Mouse (Mus musculus) liver, embryonic 15.5 days (tissue): ENCODE results near the gene Ankrd36. TPM values are rescaled to one million over a fixed set of nuclear protein-coding genes. Genes with fewer than 3 reads are reported as not detected.

Experiments used
- ATAC-seq: fragments of 200-750 bp; cut with Nextera tagmentation; 2 replicates; pipeline ENCODE4 v1.8.0; 2017; ENCODE audit warnings: moderate number of reproducible peaks, mild to moderate bottlenecking, moderate library complexity; ENCODE audit not compliant: insufficient read depth
- H3K27ac ChIP-seq: fragments of 300-500 bp; sonication (generic); replicated peaks from 2 replicates; pipeline ENCODE4 v1.5.1; 2015; ENCODE audit warnings: mild to moderate bottlenecking, inconsistent platforms
- H3K27me3 ChIP-seq: fragments of 300-500 bp; sonication (generic); 2 replicates; pipeline ENCODE4 v1.6.1; 2015; ENCODE audit warnings: mild to moderate bottlenecking, inconsistent platforms
- H3K36me3 ChIP-seq: fragments of 300-500 bp; sonication (generic); replicated peaks from 2 replicates; pipeline ENCODE4 v1.6.1; 2015; ENCODE audit warnings: moderate library complexity, mild to moderate bottlenecking, inconsistent platforms
- H3K4me1 ChIP-seq: fragments of 300-500 bp; sonication (generic); replicated peaks from 2 replicates; pipeline ENCODE4 v1.6.1; 2015; ENCODE audit warnings: inconsistent platforms
- H3K4me2 ChIP-seq: fragments of 300-500 bp; sonication (generic); 2 replicates; pipeline ENCODE4 v1.6.1; 2015; ENCODE audit warnings: moderate library complexity, mild to moderate bottlenecking, inconsistent platforms
- H3K4me3 ChIP-seq: fragments of 300-500 bp; sonication (generic); replicated peaks from 2 replicates; pipeline ENCODE4 v1.5.1; 2015; ENCODE audit warnings: mild to moderate bottlenecking, inconsistent platforms
- H3K9ac ChIP-seq: fragments of 300-500 bp; sonication (generic); 2 replicates; pipeline ENCODE4 v1.6.1; 2015; ENCODE audit warnings: moderate library complexity, mild to moderate bottlenecking, inconsistent platforms
- H3K9me3 ChIP-seq: fragments of 300-500 bp; sonication (generic); replicated peaks from 2 replicates; pipeline ENCODE4 v1.6.1; 2016; ENCODE audit warnings: inconsistent platforms
- WGBS: fragments of 180-500 bp; shearing (Covaris S2); methylation state at CpG from one replicate; pipeline ENCODE4 v1.1.7; 2015; ENCODE audit warnings: mixed read lengths; ENCODE audit not compliant: insufficient replicate concordance; 5-methylcytosine and 5-hydroxymethylcytosine counted together
- polyA plus RNA-seq: library from polyadenylated mRNA; unstranded; fragments of >200 nt; fragmentation: Nextera tagmentation; extraction: Ambion mirVana; gene quantifications from 2 replicates; pipeline ENCODE4 v1.2.1, GENCODE M21; 2015

The Ankrd36 gene
- polyA plus RNA-seq, 1 experiment from 2014 or later: 1.0 TPM

GRCm38 (mm10) chr11:5715179-5715578 is 145.7 kb downstream of the Ankrd36 start:
- H3K4me1 ChIP-seq: no peaks in the 10 kb centered on the region
- ATAC-seq: no peak
- no peak overlapping the region for H3K4me2 ChIP-seq
- WGBS: 80% methylated on average over 9 of the region's 9 CpGs
- peaks cover 53% of the 10 kb centered on the region for H3K36me3 ChIP-seq
- no peaks in the 10 kb centered on the region for H3K27me3 ChIP-seq
- no peak overlapping the region for H3K4me3 ChIP-seq
- H3K9me3 ChIP-seq: no peaks in the 10 kb centered on the region
- H3K9ac ChIP-seq: no peak overlapping the region
- H3K27ac ChIP-seq: no peak overlapping the region

GRCm38 (mm10) chr11:5715630-5716105 is 146.2 kb downstream of the Ankrd36 start, which contains the start of gene Mrps24:
Gene Mrps24 (minus strand): TSS chr11:5715680.
- Histone ChIP-seq H3K36me3 (peaks cover 53% of the 10 kb centered on the region), H3K9ac (no peak within 1 kb of the TSS), H3K27ac (no peak within 1 kb of the TSS), H3K4me3 (no peak within 1 kb of the TSS), H3K27me3 (no peaks in the 10 kb centered on the region), H3K4me1 (no peaks in the 10 kb centered on the region), H3K9me3 (no peaks in the 10 kb centered on the region), H3K4me2 (no peak within 1 kb of the TSS)
- 85% methylated on average over 14 of the region's 14 CpGs for WGBS
- no peak for ATAC-seq

GRCm38 (mm10) chr11:5716246-5716645 is 146.8 kb downstream of the Ankrd36 start:
- ATAC-seq: no peak
- H3K4me1 ChIP-seq: no peaks in the 10 kb centered on the region
- H3K9ac ChIP-seq: no peak overlapping the region
- no peak overlapping the region for H3K4me2 ChIP-seq
- no peak overlapping the region for H3K27ac ChIP-seq
- no peaks in the 10 kb centered on the region for H3K9me3 ChIP-seq
- peaks cover 57% of the 10 kb centered on the region for H3K36me3 ChIP-seq
- no peaks in the 10 kb centered on the region for H3K27me3 ChIP-seq
- WGBS: 86% methylated on average over 11 of the region's 11 CpGs
- H3K4me3 ChIP-seq: no peak overlapping the region

- 86% methylated on average over 34 of the region's 34 CpGs for WGBS
- ATAC-seq: no peak
- peaks cover 66% of the 10 kb centered on the region for H3K36me3 ChIP-seq
These were observed 147.6 kb downstream of the Ankrd36 start for GRCm38 (mm10) chr11:5716938-5717705.

GRCm38 (mm10) chr11:5718611-5719354 is 149.3 kb downstream of the Ankrd36 start:
- ATAC-seq: no peak
- WGBS: 84% methylated on average over 12 of the region's 12 CpGs
- no peak overlapping the region for H3K27ac ChIP-seq
- H3K36me3 ChIP-seq: peaks cover 75% of the 10 kb centered on the region
- H3K4me3 ChIP-seq: no peak overlapping the region
- no peaks in the 10 kb centered on the region for H3K27me3 ChIP-seq
- H3K9me3 ChIP-seq: no peaks in the 10 kb centered on the region
- H3K4me1 ChIP-seq: no peaks in the 10 kb centered on the region
- H3K9ac ChIP-seq: no peak overlapping the region
- H3K4me2 ChIP-seq: no peak overlapping the region

More at GRCm38 (mm10) chr11:5716938-5717705, 147.6 kb downstream of the Ankrd36 start:
- H3K4me3 ChIP-seq: no peak overlapping the region
- no peak overlapping the region for H3K9ac ChIP-seq
- no peak overlapping the region for H3K4me2 ChIP-seq
- H3K4me1 ChIP-seq: no peaks in the 10 kb centered on the region
- no peaks in the 10 kb centered on the region for H3K27me3 ChIP-seq
- H3K9me3 ChIP-seq: no peaks in the 10 kb centered on the region
- no peak overlapping the region for H3K27ac ChIP-seq

- Histone ChIP-seq H3K27ac (no peak overlapping the region), H3K9me3 (no peaks in the 10 kb centered on the region), H3K9ac (no peak overlapping the region), H3K36me3 (peaks cover 5% of the 10 kb centered on the region), H3K27me3 (no peaks in the 10 kb centered on the region), H3K4me1 (peaks cover 15% of the 10 kb centered on the region), H3K4me2 (no peak overlapping the region), H3K4me3 (no peak overlapping the region)
- ATAC-seq: no peak
- 65% methylated on average over 9 of the region's 9 CpGs for WGBS
These were observed 160.1 kb downstream of the Ankrd36 start for GRCm38 (mm10) chr11:5729582-5729981.

- Histone ChIP-seq H3K4me1 (peaks cover 24% of the 10 kb centered on the region), H3K9ac (no peak overlapping the region), H3K36me3 (no peaks in the 10 kb centered on the region; the same call in 1 of the 2 replicates), H3K27ac (no peak overlapping the region), H3K4me3 (no peak overlapping the region), H3K27me3 (no peaks in the 10 kb centered on the region), H3K9me3 (no peaks in the 10 kb centered on the region), H3K4me2 (no peak overlapping the region)
- no peak for ATAC-seq
- 72% methylated on average over 5 of the region's 5 CpGs for WGBS
These were observed 162.9 kb downstream of the Ankrd36 start for GRCm38 (mm10) chr11:5732401-5732800.

- peaks cover 29% of the 10 kb centered on the region for H3K4me1 ChIP-seq
- H3K9me3 ChIP-seq: no peaks in the 10 kb centered on the region
- no peak overlapping the region for H3K4me3 ChIP-seq
- H3K9ac ChIP-seq: no peak overlapping the region
- H3K27ac ChIP-seq: no peak overlapping the region
- H3K4me2 ChIP-seq: no peak overlapping the region
- WGBS: 77% methylated on average over 4 of the region's 4 CpGs
- ATAC-seq: no peak
- no peaks in the 10 kb centered on the region; the same call in 1 of the 2 replicates for H3K36me3 ChIP-seq
- H3K27me3 ChIP-seq: no peaks in the 10 kb centered on the region
These were observed 164.8 kb downstream of the Ankrd36 start for GRCm38 (mm10) chr11:5734323-5734722.

GRCm38 (mm10) chr11:5737137-5737536 is 167.7 kb downstream of the Ankrd36 start:
- Histone ChIP-seq H3K27ac (no peak overlapping the region), H3K9ac (no peak overlapping the region), H3K36me3 (no peaks in the 10 kb centered on the region; the same call in 1 of the 2 replicates), H3K4me2 (no peak overlapping the region), H3K4me1 (peaks cover 50% of the 10 kb centered on the region), H3K4me3 (no peak overlapping the region), H3K9me3 (no peaks in the 10 kb centered on the region), H3K27me3 (no peaks in the 10 kb centered on the region)
- no peak for ATAC-seq
- WGBS: 58% methylated on average over 5 of the region's 5 CpGs
